Mouse (Mus musculus): Measurements from ENCODE around the gene Fars2. TPM values are rescaled to one million over a fixed set of nuclear protein-coding genes. Genes with fewer than 3 reads are reported as not detected.

Fars2 gene
- polyA plus RNA-seq, 1 experiment, result 42.6 TPM

DNA sequence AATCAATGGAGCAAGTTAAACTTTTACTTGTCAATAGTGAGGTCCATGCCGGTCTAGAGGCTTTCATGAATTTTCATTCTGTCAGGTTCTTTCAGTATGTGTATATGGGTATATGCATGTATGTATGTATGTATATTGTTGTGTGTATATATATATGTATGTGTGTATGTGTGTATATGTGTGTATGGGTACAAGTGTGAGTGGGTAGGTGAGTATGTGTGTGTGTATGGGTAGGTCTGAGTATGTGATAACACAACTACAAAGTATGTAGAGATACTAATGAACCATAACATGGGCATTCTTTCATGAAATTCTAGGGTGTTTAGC, 504.1 kb downstream of the Fars2 start:
- Histone ChIP-seq H3K36me3 (ENCODE audit: control insufficient read depth, insufficient read depth, low read length) (no peaks in the 10 kb centered on the region), H3K27ac (ENCODE audit: insufficient read depth, low read depth, low read length) (no peak overlapping the region), H3K4me3 (ENCODE audit: low read depth, low read length) (no peak overlapping the region), H3K4me1 (ENCODE audit: control insufficient read depth, insufficient read depth, insufficient read length, low read length) (no peaks in the 10 kb centered on the region), H3K27me3 (ENCODE audit: control insufficient read depth, insufficient read depth, low read length) (no peaks in the 10 kb centered on the region)
- 25% methylated on average over 1 of the region's 1 CpGs for WGBS
- no peak for TF ChIP-seq POLR2A (IDR thresholded peaks at IDR 0.05; ENCODE audit: low read depth, low read length)
- no peak for TF ChIP-seq CTCF (IDR thresholded peaks at IDR 0.05; ENCODE audit: extremely low read depth, insufficient read length, insufficient replicate concordance, low read depth, low read length)

DNA sequence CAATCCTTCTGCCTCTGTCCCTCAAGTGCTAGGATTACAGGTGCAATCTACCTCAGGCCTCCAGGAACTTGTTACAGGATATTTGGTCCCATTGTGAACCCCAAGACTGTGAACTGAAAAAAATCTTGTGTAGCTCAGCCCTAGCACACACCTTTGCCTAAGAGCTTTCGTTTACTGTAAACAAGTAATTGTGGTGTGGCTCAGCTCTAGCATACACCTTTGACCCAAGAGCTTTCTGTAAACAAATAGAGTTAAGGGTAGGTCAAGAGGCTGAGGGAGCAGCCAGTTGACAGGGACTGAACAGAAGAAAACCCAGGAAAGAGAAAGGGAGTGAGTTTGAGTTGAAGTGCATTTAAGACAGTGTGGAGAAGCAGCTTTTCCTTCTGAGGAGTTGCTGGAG, 506.3 kb downstream of the Fars2 start:
- TF ChIP-seq POLR2A (IDR thresholded peaks at IDR 0.05; ENCODE audit: low read depth, low read length) (no peak), CTCF (IDR thresholded peaks at IDR 0.05; ENCODE audit: extremely low read depth, insufficient read length, insufficient replicate concordance, low read depth, low read length) (no peak)
- WGBS, result 38% methylated on average over 1 of the region's 1 CpGs
- Histone ChIP-seq H3K4me3 (ENCODE audit: low read depth, low read length) (no peak overlapping the region), H3K27ac (ENCODE audit: insufficient read depth, low read depth, low read length) (no peak overlapping the region), H3K36me3 (ENCODE audit: control insufficient read depth, insufficient read depth, low read length) (no peaks in the 10 kb centered on the region), H3K27me3 (ENCODE audit: control insufficient read depth, insufficient read depth, low read length) (no peaks in the 10 kb centered on the region), H3K4me1 (ENCODE audit: control insufficient read depth, insufficient read depth, insufficient read length, low read length) (no peaks in the 10 kb centered on the region)

DNA sequence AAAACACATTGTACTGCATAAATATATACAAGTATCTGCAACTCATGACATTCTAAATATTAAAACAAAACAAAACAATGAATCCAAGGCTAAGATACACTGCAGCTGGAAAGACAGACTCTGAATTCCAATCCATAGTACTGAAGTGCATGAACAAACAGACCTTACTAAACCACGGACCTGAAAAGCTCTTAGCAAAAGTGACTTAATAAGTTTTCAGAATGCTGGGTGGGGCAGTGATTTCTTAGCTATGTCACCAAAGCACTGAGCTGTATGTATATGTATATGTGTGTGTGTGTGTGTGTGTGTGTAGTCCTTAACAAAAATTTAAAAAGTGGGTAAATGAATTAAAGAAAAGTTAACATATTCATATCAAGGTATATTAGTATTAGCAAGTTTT, 511.9 kb downstream of the Fars2 start:
- WGBS, result 61% methylated on average over 1 of the region's 1 CpGs

DNA sequence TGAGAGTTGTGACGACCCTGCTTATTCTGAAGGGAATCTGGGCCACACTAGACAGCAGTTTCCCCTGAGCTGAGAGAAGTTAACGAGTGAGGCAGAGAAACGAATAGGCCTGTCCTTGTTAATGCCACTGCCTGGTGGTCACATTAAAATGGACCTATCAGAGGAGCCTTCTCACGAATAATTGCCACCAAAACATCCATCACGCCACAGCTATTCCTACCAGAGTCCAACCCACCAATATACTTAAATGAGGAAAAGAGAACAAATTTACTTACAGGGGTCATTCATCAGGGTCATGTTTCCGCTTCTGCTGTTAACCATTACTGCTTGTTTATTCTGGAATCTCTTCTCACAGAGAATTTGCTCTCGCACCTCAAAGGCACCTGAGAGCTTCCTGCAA, 531.0 kb downstream of the Fars2 start:
- Histone ChIP-seq H3K36me3 (ENCODE audit: control insufficient read depth, insufficient read depth, low read length) (no peaks in the 10 kb centered on the region), H3K27ac (ENCODE audit: insufficient read depth, low read depth, low read length) (no peak overlapping the region), H3K27me3 (ENCODE audit: control insufficient read depth, insufficient read depth, low read length) (no peaks in the 10 kb centered on the region), H3K4me3 (ENCODE audit: low read depth, low read length) (no peak overlapping the region), H3K4me1 (ENCODE audit: control insufficient read depth, insufficient read depth, insufficient read length, low read length) (no peaks in the 10 kb centered on the region)
- no peak for TF ChIP-seq CTCF (IDR thresholded peaks at IDR 0.05; ENCODE audit: extremely low read depth, insufficient read length, insufficient replicate concordance, low read depth, low read length)
- no peak for TF ChIP-seq POLR2A (IDR thresholded peaks at IDR 0.05; ENCODE audit: low read depth, low read length)
- WGBS, result 77% methylated on average over 7 of the region's 7 CpGs

More for the DNA sequence above, 511.9 kb downstream of the Fars2 start:
- no peak overlapping the region for H3K4me3 ChIP-seq (ENCODE audit: low read depth, low read length)
- H3K36me3 ChIP-seq (ENCODE audit: control insufficient read depth, insufficient read depth, low read length), result no peaks in the 10 kb centered on the region
- no peaks in the 10 kb centered on the region for H3K4me1 ChIP-seq (ENCODE audit: control insufficient read depth, insufficient read depth, insufficient read length, low read length)
- no peaks in the 10 kb centered on the region for H3K27me3 ChIP-seq (ENCODE audit: control insufficient read depth, insufficient read depth, low read length)
- no peak for TF ChIP-seq POLR2A (IDR thresholded peaks at IDR 0.05; ENCODE audit: low read depth, low read length)
- TF ChIP-seq CTCF (IDR thresholded peaks at IDR 0.05; ENCODE audit: extremely low read depth, insufficient read length, insufficient replicate concordance, low read depth, low read length), result no peak
- H3K27ac ChIP-seq (ENCODE audit: insufficient read depth, low read depth, low read length), result no peak overlapping the region

DNA sequence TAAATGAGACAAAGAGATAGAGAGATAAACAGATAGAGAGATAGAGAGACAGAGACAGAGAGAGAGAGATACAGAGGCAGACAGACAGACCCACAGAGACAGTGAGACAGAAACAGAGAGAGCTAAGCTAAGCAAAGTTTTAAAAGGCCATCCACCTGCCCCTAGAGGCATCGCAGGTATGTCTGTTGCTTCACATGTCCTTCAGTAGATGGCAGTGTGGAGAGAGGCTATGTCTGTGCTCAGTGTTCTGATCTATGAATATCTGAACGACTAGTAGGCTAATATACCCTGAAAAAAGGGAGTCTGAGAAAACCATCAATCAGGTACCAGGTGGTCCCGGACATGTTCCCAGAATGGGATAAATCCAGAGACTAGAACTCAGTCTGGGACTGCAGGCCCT, 537.0 kb downstream of the Fars2 start:
- TF ChIP-seq CTCF (IDR thresholded peaks at IDR 0.05; ENCODE audit: extremely low read depth, insufficient read length, insufficient replicate concordance, low read depth, low read length) (no peak), POLR2A (IDR thresholded peaks at IDR 0.05; ENCODE audit: low read depth, low read length) (no peak)
- Histone ChIP-seq H3K4me1 (ENCODE audit: control insufficient read depth, insufficient read depth, insufficient read length, low read length) (no peaks in the 10 kb centered on the region), H3K27ac (ENCODE audit: insufficient read depth, low read depth, low read length) (no peak overlapping the region), H3K27me3 (ENCODE audit: control insufficient read depth, insufficient read depth, low read length) (no peaks in the 10 kb centered on the region), H3K4me3 (ENCODE audit: low read depth, low read length) (no peak overlapping the region), H3K36me3 (ENCODE audit: control insufficient read depth, insufficient read depth, low read length) (no peaks in the 10 kb centered on the region)
- WGBS, result 70% methylated on average over 3 of the region's 3 CpGs

DNA sequence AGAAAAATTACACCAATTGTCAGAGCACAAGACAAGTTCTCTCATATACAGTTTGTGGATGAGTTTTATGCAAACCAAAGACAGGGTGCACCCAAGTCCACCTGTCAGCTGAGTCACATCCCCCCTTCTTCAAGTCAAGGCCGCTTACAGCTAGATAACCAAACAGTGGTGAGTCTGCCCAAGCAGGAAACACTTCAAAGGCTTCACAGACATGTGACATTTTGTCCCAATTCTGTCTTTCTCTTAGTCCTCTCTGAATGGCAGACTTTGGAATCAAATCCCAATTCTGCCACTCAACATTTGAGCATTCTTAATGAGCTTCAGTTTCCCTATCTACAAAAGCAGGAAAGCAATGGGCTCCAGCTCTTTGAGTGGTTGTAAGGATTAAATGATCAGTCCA, 562.1 kb downstream of the Fars2 start:
- WGBS, result 69% methylated on average over 1 of the region's 1 CpGs
- H3K36me3 ChIP-seq (ENCODE audit: control insufficient read depth, insufficient read depth, low read length), result no peaks in the 10 kb centered on the region
- H3K4me1 ChIP-seq (ENCODE audit: control insufficient read depth, insufficient read depth, insufficient read length, low read length), result no peaks in the 10 kb centered on the region
- no peak overlapping the region for H3K27ac ChIP-seq (ENCODE audit: insufficient read depth, low read depth, low read length)
- H3K27me3 ChIP-seq (ENCODE audit: control insufficient read depth, insufficient read depth, low read length), result no peaks in the 10 kb centered on the region
- TF ChIP-seq CTCF (IDR thresholded peaks at IDR 0.05; ENCODE audit: extremely low read depth, insufficient read length, insufficient replicate concordance, low read depth, low read length) (no peak), POLR2A (IDR thresholded peaks at IDR 0.05; ENCODE audit: low read depth, low read length) (no peak)
- H3K4me3 ChIP-seq (ENCODE audit: low read depth, low read length), result no peak overlapping the region

DNA sequence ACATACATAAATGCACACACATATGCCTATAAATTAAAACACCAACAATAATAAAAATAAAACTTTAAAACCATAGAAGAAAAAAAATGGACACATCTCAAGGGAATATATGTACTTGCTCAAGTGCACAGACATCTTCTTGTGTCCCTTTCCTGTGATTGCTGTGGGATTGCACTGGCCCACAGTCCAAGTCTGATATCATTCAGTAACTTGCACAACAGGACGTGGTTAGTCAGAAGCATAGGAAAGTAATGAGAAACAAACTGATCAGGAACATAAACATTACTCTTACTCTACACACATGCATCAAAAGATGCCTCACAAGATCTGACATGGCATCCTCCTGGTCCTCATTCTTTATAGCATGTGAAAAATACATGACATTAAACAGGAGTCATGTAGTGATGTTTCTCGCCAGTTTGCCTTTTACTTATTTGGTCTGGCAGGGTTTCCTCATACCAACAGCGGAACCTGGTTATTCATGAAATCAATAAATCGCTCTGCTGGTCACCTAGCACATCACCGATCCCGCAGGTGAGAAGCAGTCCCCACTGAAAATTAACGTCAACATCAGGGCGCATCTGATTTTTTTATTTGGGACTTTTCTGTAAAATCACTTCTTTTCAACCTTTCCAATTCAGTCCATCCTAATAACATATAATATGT, 563.6 kb downstream of the Fars2 start:
- no peaks in the 10 kb centered on the region for H3K27me3 ChIP-seq (ENCODE audit: control insufficient read depth, insufficient read depth, low read length)
- no peak overlapping the region for H3K27ac ChIP-seq (ENCODE audit: insufficient read depth, low read depth, low read length)
- H3K36me3 ChIP-seq (ENCODE audit: control insufficient read depth, insufficient read depth, low read length), result no peaks in the 10 kb centered on the region
- 85% methylated on average over 8 of the region's 8 CpGs for WGBS
- TF ChIP-seq CTCF (IDR thresholded peaks at IDR 0.05; ENCODE audit: extremely low read depth, insufficient read length, insufficient replicate concordance, low read depth, low read length) (no peak), POLR2A (IDR thresholded peaks at IDR 0.05; ENCODE audit: low read depth, low read length) (no peak)
- H3K4me3 ChIP-seq (ENCODE audit: low read depth, low read length), result no peak overlapping the region
- no peaks in the 10 kb centered on the region for H3K4me1 ChIP-seq (ENCODE audit: control insufficient read depth, insufficient read depth, insufficient read length, low read length)

Measured in small intestine, adult 2 months (tissue).